Mouse (Mus musculus) left cerebral cortex, adult 2 months (tissue): Measurements from ENCODE around the gene Taok1. TPM values are rescaled to one million over a fixed set of nuclear protein-coding genes. Genes with fewer than 3 reads are reported as not detected.
A peak's percentile ranks its signal among the peaks of the same experiment; 100 is the strongest.

Experiments used
- DNase-seq, 2 experiments: peaks; one replicate each; pipeline ENCODE4 v3.0.0; 2021 to 2022; ENCODE audit warnings: low spot score in 2 of 2, mixed read lengths in 1 of 2; ENCODE audit errors: extremely low spot score in 1 of 2
- H3K27ac ChIP-seq: fragments of 200-600 bp; 2 replicates; pipeline ENCODE4 v1.8.1; 2022
- H3K4me3 ChIP-seq: fragments of 200-600 bp; 2 replicates; pipeline ENCODE4 v1.8.1; 2022
- CTCF ChIP-seq: fragments of 200-600 bp; IDR thresholded peaks from 2 replicates; pipeline ENCODE4 v1.8.1; 2022; ENCODE audit warnings: antibody characterized with exemption, mild to moderate bottlenecking, moderate library complexity
- intact Hi-C: fragments of 180-260 bp; cut with DNase I; formaldehyde crosslinking; loops from one replicate; pipeline ENCODE4 v1.15.1; 2025
- total RNA-seq, 2 experiments: library from RNA; stranded (reverse); gene quantifications; 2 replicates each; pipeline ENCODE4 v1.2.3; 2021

Gene Taok1
- total RNA-seq, 2 experiments from 2014 or later = 105 TPM

DNA sequence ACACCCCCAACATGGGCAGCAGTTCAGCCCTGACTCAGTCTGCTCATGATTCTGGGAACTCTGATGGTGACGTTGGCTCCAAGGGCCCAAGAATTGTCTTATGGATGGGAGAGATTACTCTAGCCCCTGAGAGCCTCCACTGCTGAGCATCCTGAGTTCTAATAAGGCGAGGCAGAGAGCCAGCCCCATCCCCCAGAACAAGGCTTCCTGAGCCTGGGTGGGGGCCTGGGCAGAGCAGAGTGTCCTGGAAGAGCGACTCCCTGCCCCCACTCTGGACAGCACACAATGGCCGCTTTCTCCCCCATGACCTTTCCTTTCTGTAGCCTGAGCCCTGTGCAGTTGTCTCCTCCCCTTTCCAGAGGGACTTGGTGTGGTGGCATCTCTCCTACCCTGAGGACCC is 109.8 kb downstream of the Taok1 start:
- Histone ChIP-seq H3K4me3 (no peak overlapping the region), H3K27ac (peak overlapping the region; percentile 84)
- no peak for TF ChIP-seq CTCF
- intact Hi-C loops = loop anchor here (10.0 kb wide), 1 partner anchor 487 kb away; the partner anchor contains the start of gene Phf12
- DNase-seq = no peak

GRCm38 (mm10) chr11:77497341-77497756 is 110.3 kb downstream of the Taok1 start:
- no peak overlapping the region for H3K4me3 ChIP-seq
- intact Hi-C loops = loop anchor here (10.0 kb wide), 1 partner anchor 487 kb away; the partner anchor contains the start of gene Phf12
- H3K27ac ChIP-seq = peak overlapping the region; percentile 84
- DNase-seq = no peak
- peak; percentile 60 for TF ChIP-seq CTCF

- no peak for DNase-seq
- TF ChIP-seq CTCF = no peak
- Histone ChIP-seq H3K4me3 (no peak overlapping the region), H3K27ac (no peak overlapping the region)
- intact Hi-C loops = loop anchor here (10.0 kb wide), 1 partner anchor 489 kb away; the partner anchor contains the start of gene Phf12
Observed at GRCm38 (mm10) chr11:77495507-77495906, 112.1 kb downstream of the Taok1 start.

DNA sequence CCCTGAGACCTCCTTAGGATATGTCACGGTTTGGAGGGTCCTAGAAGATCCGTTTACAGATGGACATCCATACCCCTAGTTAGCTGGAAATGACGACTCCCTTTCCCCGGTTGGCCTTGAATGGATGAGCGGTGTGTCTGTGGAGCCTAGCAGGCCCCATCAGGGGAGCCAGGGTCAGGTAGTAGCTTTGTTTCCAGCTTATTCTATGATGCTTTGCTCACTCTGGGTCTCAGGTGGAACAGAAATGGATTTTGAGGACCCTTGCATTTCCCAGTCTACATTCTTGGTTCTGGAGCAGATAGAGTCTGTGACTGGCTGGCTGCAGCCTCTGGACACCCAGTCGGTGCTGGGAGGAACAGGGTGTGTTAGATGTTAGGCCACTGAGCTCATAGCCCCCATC is 112.8 kb downstream of the Taok1 start:
- TF ChIP-seq CTCF = no peak
- H3K4me3 ChIP-seq = peak overlapping the region; percentile 80
- intact Hi-C loops = loop anchor here (5.0 to 10.0 kb wide), 2 partner anchors 113 to 490 kb away; partner anchors contain the start of genes Phf12 and Taok1
- no peak for DNase-seq
- peak overlapping the region; percentile 93 for H3K27ac ChIP-seq

DNA sequence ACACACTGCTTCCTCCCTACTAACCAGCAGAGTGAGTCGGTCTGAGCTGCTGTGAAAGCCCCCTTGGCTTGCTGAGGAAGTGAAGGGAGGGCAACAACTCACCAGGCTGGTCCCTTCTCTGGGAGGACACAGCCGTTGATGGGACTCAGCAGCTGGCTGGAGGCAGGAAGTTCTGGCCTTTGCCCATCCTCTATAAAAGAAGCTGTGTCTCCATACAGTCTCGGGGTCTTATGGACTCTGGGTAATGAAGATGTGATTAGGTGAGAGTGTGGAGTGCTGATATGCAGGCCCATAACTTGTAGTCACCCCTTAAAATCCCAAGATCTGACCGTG is 113.3 kb downstream of the Taok1 start:
- intact Hi-C loops = loop anchor here (5.0 to 10.0 kb wide), 2 partner anchors 113 to 490 kb away; partner anchors contain the start of genes Phf12 and Taok1
- TF ChIP-seq CTCF = no peak
- DNase-seq = no peak
- Histone ChIP-seq H3K4me3 (peak overlapping the region; percentile 80), H3K27ac (peak overlapping the region; percentile 93)

- DNase-seq = peak; percentile 67 to 73
- Histone ChIP-seq H3K4me3 (peak within 1 kb of the TSS; percentile 80), H3K27ac (peak within 1 kb of the TSS; percentile 98)
- no peak; the same call in 1 of the 2 replicates for TF ChIP-seq CTCF
- intact Hi-C loops = loop anchor here (5.0 to 10.0 kb wide), 2 partner anchors 114 to 491 kb away; partner anchors contain the start of genes Phf12 and Taok1
Observed at GRCm38 (mm10) chr11:77493512-77494343, 113.9 kb downstream of the Taok1 start, which contains the start of gene Git1. Gene Git1 (plus strand): TSS chr11:77493562.

- intact Hi-C loops = loop anchor here (5.0 to 10.0 kb wide), 2 partner anchors 114 to 492 kb away; partner anchors contain the start of genes Phf12 and Taok1
- Histone ChIP-seq H3K4me3 (peak overlapping the region; percentile 80), H3K27ac (peak overlapping the region; percentile 98)
- peak; percentile 94 to 95 for DNase-seq
- TF ChIP-seq CTCF = no peak; the same call in 1 of the 2 replicates
Observed at GRCm38 (mm10) chr11:77492911-77493332, 114.7 kb downstream of the Taok1 start.

DNA sequence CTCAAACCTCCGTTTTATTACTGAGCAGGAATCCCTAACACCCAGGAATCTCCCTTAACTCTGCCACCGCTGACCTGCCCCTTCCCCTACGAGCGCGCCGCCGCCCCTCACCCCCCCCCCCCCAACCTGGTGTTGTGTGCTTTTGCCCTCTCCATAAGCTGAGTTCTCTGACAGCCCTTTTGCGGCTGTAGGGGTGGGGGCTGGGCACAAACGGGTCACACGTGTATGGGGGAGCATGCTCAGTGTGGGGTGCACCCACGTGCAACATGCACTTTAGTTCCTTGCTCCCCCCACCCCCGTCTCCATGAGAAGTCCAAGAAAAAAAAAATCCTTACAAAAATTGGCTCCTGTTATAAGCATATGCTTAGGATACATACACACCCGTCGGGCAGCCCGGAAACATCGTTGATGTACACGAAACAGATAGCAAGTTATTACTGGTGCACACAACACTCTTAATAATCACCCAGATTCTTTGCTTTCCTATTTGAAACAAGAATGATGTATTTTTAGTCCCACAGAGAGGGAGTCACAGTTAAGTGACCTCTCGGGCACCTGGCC is 115.2 kb downstream of the Taok1 start:
- intact Hi-C loops = loop anchor here (5.0 to 10.0 kb wide), 2 partner anchors 115 to 492 kb away; partner anchors contain the start of genes Phf12 and Taok1
- no peak for DNase-seq
- TF ChIP-seq CTCF = no peak
- Histone ChIP-seq H3K27ac (peak overlapping the region; percentile 98), H3K4me3 (peak overlapping the region; percentile 80)

DNA sequence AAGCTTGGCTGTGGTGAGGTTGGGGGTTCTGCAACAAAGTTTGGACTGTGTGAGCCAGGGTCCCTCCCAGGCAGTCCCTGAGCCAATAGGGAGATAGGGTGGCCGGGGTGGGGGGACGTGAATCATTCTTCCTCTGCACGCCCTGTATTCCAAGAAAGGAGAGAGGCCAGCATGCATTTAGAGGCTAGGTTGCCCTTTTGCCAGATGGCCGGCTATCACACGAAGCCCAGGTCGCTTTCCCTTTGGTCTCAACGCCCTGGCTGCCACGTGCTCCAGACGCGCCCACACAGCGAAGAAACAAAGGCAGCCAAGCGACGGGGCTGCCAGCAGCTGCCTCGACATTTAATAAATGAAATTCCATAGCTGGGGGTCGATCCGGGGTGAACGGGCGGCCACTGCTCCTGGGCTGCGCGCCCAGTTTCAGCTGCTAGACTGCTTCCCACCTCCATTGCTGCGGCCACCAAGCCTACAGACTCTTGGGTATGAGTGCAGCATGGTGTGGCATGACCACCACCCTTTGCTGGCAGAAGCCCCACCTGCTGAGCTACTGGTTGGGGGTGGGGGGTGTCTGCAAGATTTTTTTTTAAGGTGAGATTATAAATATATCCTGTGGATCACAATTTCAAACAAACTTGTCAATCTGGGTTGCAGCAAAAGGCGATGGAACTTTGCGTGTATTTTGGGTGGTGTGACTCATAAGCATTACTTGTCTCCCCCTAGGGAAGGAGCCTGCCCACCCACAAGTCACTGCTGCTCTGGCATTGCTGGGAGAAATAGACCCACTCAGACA is 115.9 kb downstream of the Taok1 start:
- peak; percentile 61 for DNase-seq
- no peak for TF ChIP-seq CTCF

DNA sequence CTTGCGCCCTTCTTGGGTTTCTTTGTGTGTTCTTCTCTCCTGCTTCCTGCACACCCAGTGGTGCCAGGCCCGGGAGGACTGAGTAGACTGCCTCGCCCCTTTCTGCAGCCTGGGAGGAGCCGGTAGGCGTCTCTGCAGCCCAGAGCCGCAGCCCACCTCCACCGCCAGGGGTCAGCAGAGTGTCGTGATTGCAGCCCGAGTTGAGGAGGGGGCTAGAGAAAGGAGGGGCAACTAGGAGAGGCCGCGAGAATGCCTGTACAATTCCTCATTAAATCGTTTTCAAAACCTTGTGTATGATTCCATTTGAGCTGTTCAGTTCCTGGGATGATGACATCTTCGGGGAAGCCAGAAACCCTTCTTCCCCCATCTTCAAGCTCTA is 116.5 kb downstream of the Taok1 start:
- peak; percentile 95 for TF ChIP-seq CTCF
- peak overlapping the region; percentile 98 for H3K27ac ChIP-seq
- H3K4me3 ChIP-seq = peak overlapping the region; percentile 80
- intact Hi-C loops = loop anchor here (1.0 to 10.0 kb wide), 4 partner anchors 10 to 494 kb away; partner anchors contain the start of genes Phf12 and Taok1
- DNase-seq = peak; percentile 86 to 89

More for the DNA sequence above, 115.9 kb downstream of the Taok1 start:
- intact Hi-C loops = loop anchor here (1.0 to 10.0 kb wide), 4 partner anchors 10 to 493 kb away; partner anchors contain the start of genes Phf12 and Taok1
- Histone ChIP-seq H3K4me3 (peak overlapping the region; percentile 80), H3K27ac (peak overlapping the region; percentile 98)

- Histone ChIP-seq H3K4me3 (peak overlapping the region; percentile 80), H3K27ac (peak overlapping the region; percentile 98)
- DNase-seq = no peak
- no peak for TF ChIP-seq CTCF
- intact Hi-C loops = loop anchor here (2.0 to 10.0 kb wide), 3 partner anchors 117 to 494 kb away; partner anchors contain the start of genes Phf12 and Taok1
Observed at GRCm38 (mm10) chr11:77490451-77490850, 117.2 kb downstream of the Taok1 start.
